Mouse (Mus musculus) midbrain, postnatal 0 days (tissue): ENCODE measurements around the gene Fam117b. TPM values are rescaled to one million over a fixed set of nuclear protein-coding genes. Genes with fewer than 3 reads are reported as not detected.

Source experiments
- ATAC-seq: fragments of 200-750 bp; cut with Nextera tagmentation; 2 replicates; pipeline ENCODE4 v1.8.0; 2017; ENCODE audit warnings: moderate number of reproducible peaks, mild to moderate bottlenecking, moderate TSS enrichment, moderate library complexity; ENCODE audit not compliant: low FRiP score
- DNase-seq: peaks from one replicate; pipeline ENCODE4 v3.0.0-alpha.2; 2015; ENCODE audit warnings: low spot score
- H3K27ac ChIP-seq: fragments of 300-500 bp; sonication (generic); 2 replicates; pipeline ENCODE4 v1.5.1; 2014; ENCODE audit warnings: low read depth, mild to moderate bottlenecking, low read length, mixed read lengths
- H3K27me3 ChIP-seq: fragments of 300-500 bp; sonication (generic); 2 replicates; pipeline ENCODE4 v1.6.1; 2014; ENCODE audit warnings: low read length, control low read depth, mixed read lengths; ENCODE audit not compliant: insufficient read depth
- H3K36me3 ChIP-seq: fragments of 300-500 bp; sonication (generic); 2 replicates; pipeline ENCODE4 v1.6.1; 2014; ENCODE audit warnings: low read length, control low read depth, mixed read lengths; ENCODE audit not compliant: insufficient read depth
- H3K4me1 ChIP-seq: fragments of 300-500 bp; sonication (generic); 2 replicates; pipeline ENCODE4 v1.6.1; 2014; ENCODE audit warnings: mild to moderate bottlenecking, control low read depth, antibody characterized with exemption, low read length, mixed read lengths; ENCODE audit not compliant: insufficient read depth
- H3K4me2 ChIP-seq: fragments of 300-500 bp; sonication (generic); 2 replicates; pipeline ENCODE4 v1.6.1; 2014; ENCODE audit warnings: low read depth, mild to moderate bottlenecking, low read length, mixed read lengths; ENCODE audit not compliant: poor library complexity, severe bottlenecking
- H3K4me3 ChIP-seq: fragments of 300-500 bp; sonication (generic); 2 replicates; pipeline ENCODE4 v1.5.1; 2014; ENCODE audit warnings: low read depth, mild to moderate bottlenecking, low read length, moderate library complexity
- H3K9ac ChIP-seq: fragments of 300-500 bp; sonication (generic); replicated peaks from 2 replicates; pipeline ENCODE4 v1.6.1; 2014; ENCODE audit warnings: mild to moderate bottlenecking, low read length, moderate library complexity, mixed read lengths; ENCODE audit not compliant: poor library complexity, severe bottlenecking
- H3K9me3 ChIP-seq: fragments of 300-500 bp; sonication (generic); 2 replicates; pipeline ENCODE4 v1.6.1; 2016; ENCODE audit warnings: low read length, control low read depth
- CTCF ChIP-seq: IDR thresholded peaks from 2 replicates; pipeline ENCODE4 v1.5.1; 2016; ENCODE audit warnings: antibody characterized with exemption, mild to moderate bottlenecking
- WGBS: fragments of 180-500 bp; shearing (Covaris S2); extraction: QIAGEN DNeasy Blood & Tissue Kit; methylation state at CpG from one replicate; pipeline ENCODE4 v1.1.7; 2014; 5-methylcytosine and 5-hydroxymethylcytosine counted together
- polyA plus RNA-seq: library from polyadenylated mRNA; unstranded; fragments of >200 nt; fragmentation: Nextera tagmentation; extraction: Ambion mirVana; gene quantifications from 2 replicates; pipeline ENCODE4 v1.2.1, GENCODE M21; 2015
- total RNA-seq: library from RNA; depleted of rRNA; stranded (reverse); fragments of >200 nt; gene quantifications from 2 replicates; pipeline ENCODE4 v1.2.3, GENCODE M21; 2014

Gene Fam117b
- total and polyA plus RNA-seq, 2 experiments from 2014 or later: 43.7 to 74.0 TPM

DNA sequence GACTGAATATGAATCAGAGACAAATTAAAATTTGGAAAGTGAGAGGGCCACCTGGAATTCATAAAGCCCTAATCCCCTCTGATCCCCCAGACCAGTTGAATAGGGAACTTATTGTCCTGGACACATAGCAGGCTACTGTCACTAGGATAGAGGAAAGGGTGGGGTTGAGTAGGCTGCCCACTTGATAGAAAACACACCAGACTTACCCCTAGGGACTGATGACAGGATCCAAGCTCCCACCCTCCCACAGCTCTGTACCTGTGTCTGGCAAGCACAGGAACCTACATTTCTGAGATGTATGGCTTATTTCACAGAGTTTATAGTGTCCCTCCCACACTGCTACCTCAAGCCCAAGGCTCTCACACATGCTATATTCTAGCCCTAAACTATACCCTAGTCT is 24.8 kb upstream of the Fam117b start:
- ATAC-seq: no peak
- H3K4me1 ChIP-seq: no peaks in the 10 kb centered on the region
- H3K9me3 ChIP-seq: no peaks in the 10 kb centered on the region
- H3K27me3 ChIP-seq: no peaks in the 10 kb centered on the region
- H3K36me3 ChIP-seq: no peaks in the 10 kb centered on the region
- H3K9ac ChIP-seq: no peak overlapping the region
- H3K4me2 ChIP-seq: no peak overlapping the region
- no peak for TF ChIP-seq CTCF
- DNase-seq: no peak
- no peak overlapping the region for H3K4me3 ChIP-seq
- H3K27ac ChIP-seq: no peak overlapping the region

DNA sequence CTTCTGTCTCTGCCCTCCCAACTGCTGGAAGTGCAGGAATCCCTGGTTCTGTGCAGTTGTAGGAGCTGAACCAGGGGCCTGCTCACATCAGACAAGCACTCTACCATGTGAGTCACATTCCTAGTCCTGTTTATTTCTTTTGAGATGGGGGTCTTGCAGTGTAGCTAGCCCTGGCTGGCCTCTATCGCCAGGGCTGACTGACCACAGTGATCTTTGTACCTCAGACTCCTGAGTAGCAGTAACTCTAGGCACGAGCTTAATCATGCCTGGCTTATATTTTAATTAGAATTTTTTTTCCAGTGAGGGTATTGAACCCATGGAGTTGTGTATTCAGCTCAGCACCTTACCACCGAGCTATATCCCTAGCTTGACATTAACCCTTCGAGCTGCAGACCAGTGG is 21.6 kb upstream of the Fam117b start:
- H3K4me2 ChIP-seq: no peak overlapping the region
- no peaks in the 10 kb centered on the region for H3K36me3 ChIP-seq
- no peak overlapping the region for H3K27ac ChIP-seq
- no peak overlapping the region for H3K4me3 ChIP-seq
- no peak for TF ChIP-seq CTCF
- WGBS: 79% methylated on average over 4 of the region's 4 CpGs
- ATAC-seq (no peak), DNase-seq (no peak)
- H3K9me3 ChIP-seq: no peaks in the 10 kb centered on the region
- no peaks in the 10 kb centered on the region for H3K4me1 ChIP-seq
- no peak overlapping the region for H3K9ac ChIP-seq
- H3K27me3 ChIP-seq: no peaks in the 10 kb centered on the region

DNA sequence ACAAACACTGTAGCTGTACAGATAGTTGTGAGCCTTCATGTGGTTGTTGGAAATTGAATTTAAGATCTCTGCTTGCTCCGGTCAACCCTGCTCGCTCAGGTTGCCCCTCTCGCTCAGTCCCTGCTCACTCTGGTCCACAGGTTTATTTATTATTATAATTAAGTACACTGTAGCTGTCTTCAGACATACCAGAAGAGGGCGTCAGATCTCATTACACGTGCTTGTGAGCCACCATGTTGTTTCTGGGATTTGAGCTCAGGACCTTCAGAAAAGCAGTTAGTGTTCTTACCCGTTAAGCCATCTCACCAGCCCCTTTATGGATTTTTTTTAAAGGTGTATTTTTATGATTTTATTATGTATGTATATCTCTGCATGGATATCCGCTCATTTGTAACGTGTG is 20.0 kb upstream of the Fam117b start:
- Histone ChIP-seq H3K36me3 (no peaks in the 10 kb centered on the region), H3K27me3 (no peaks in the 10 kb centered on the region), H3K4me1 (no peaks in the 10 kb centered on the region), H3K4me2 (no peak overlapping the region), H3K27ac (no peak overlapping the region), H3K4me3 (no peak overlapping the region), H3K9me3 (no peaks in the 10 kb centered on the region), H3K9ac (no peak overlapping the region)
- ATAC-seq (no peak), DNase-seq (no peak)
- TF ChIP-seq CTCF: 0 out of 2 replicates have a peak, but pooled peaks have one; percentile 4
- WGBS: 90% methylated on average over 8 of the region's 8 CpGs

DNA sequence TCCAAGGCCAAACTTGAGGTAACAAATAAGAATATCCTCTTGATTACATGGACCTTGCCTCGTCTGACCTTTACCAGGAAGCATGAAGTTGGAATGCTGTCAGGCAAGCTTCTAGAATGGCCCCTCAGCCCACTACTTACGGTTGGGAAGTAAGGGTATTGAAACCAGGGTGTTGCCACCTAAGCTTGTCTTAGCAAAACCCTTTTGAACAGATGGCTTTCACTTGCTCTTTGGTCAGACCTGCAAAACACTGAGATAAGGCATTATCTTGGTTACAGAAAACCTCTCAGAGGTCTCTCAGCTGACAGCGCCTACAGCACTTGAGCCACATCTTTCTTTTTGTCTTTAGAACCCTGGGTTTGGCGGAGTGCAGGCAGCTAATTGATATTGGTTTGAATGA is 18.8 kb upstream of the Fam117b start:
- no peak overlapping the region for H3K4me3 ChIP-seq
- no peak for TF ChIP-seq CTCF
- ATAC-seq: no peak
- H3K9ac ChIP-seq: no peak overlapping the region
- no peaks in the 10 kb centered on the region for H3K4me1 ChIP-seq
- no peak for DNase-seq
- H3K9me3 ChIP-seq: no peaks in the 10 kb centered on the region
- WGBS: 86% methylated on average over 4 of the region's 4 CpGs
- no peaks in the 10 kb centered on the region for H3K27me3 ChIP-seq
- H3K27ac ChIP-seq: no peak overlapping the region
- H3K36me3 ChIP-seq: no peaks in the 10 kb centered on the region
- no peak overlapping the region for H3K4me2 ChIP-seq

DNA sequence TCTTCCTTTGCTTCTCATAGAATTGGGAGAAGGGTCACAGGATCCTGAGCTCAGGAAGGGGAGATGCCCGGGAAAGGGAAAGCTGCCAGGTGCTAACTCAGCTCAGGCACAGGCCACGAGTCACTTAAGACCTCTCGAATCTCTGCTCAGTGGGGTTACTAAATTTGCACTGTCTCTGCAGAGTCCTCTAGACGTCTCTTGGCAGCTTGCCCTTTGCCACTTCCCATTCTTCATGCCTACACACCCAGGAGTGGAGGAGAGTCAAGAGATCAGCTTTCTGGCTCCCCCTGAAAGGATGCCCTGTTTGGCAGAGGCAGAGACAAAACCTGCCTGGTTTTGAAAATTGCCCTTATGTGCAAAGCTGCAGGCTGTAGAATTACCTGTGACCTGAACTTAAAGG is 17.4 kb upstream of the Fam117b start:
- no peak overlapping the region for H3K4me3 ChIP-seq
- no peak overlapping the region for H3K4me2 ChIP-seq
- TF ChIP-seq CTCF: no peak
- H3K36me3 ChIP-seq: no peaks in the 10 kb centered on the region
- no peak overlapping the region for H3K27ac ChIP-seq
- H3K9me3 ChIP-seq: no peaks in the 10 kb centered on the region
- DNase-seq (peak; percentile 18), ATAC-seq (no peak)
- H3K9ac ChIP-seq: no peak overlapping the region
- WGBS: 53% methylated on average over 4 of the region's 4 CpGs
- H3K27me3 ChIP-seq: no peaks in the 10 kb centered on the region
- H3K4me1 ChIP-seq: no peaks in the 10 kb centered on the region

DNA sequence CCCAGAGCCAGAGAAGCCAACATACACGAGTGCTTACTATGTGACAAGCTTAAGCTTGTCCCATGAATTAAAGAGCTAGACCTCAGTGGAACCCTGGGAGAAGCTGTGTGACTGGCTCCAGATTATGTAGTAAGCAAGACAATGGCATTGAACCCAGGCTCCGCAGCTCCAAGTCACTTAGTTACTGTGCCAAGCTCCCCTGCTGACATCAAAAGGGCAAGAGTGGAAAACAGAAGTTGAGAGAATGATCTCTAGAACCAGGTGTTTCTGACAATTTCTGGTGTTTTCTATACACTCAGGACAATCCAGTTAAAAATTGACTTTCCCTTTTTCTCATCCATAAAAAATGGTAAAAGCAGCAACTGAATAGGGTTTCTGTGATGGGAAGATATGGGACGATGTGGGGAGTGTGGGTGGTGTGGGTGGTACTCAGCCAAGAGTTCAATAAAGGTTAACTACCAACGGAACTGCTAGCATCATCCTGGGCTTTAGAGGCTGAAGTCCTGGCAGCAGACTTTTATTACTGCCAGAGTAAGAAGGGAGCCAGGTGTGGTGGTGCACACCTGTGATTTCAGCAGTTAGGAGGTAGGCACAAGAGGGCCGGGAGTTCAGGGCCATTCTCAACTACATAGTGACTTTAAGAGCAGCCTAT is 15.5 kb upstream of the Fam117b start:
- H3K4me2 ChIP-seq: no peak overlapping the region
- H3K4me3 ChIP-seq: no peak overlapping the region
- TF ChIP-seq CTCF: no peak
- WGBS: 53% methylated on average over 5 of the region's 5 CpGs
- no peak overlapping the region for H3K9ac ChIP-seq
- no peak for DNase-seq
- H3K27ac ChIP-seq: no peak overlapping the region
- no peak for ATAC-seq
- H3K27me3 ChIP-seq: no peaks in the 10 kb centered on the region
- H3K9me3 ChIP-seq: no peaks in the 10 kb centered on the region
- H3K4me1 ChIP-seq: no peaks in the 10 kb centered on the region
- H3K36me3 ChIP-seq: no peaks in the 10 kb centered on the region
